ENCODE assay signal across 14 mouse cellular contexts in genomic region chrX:107329849-107330248, GRCm38 (mm10).
A peak's percentile ranks its signal among the peaks of the same experiment; 100 is the strongest.
DNase-seq lines count a peak whose midpoint lies in the region; ATAC-seq lines count a peak whose summit lies in the region.
"Had no signal": no experiment of that assay in that cellular context is flagged by ENCODE, and none has a peak within 500 bp of the region (broad histone marks: within the 10 kb centered on the region; RNA-seq: fewer than 3 reads in every experiment).

No protein-coding gene starts in this region.

- no peak overlapping the region for H3K9ac ChIP-seq in hindbrain, embryonic 14.5 days
- H3K9ac ChIP-seq in kidney, embryonic 15.5 days, result no peak overlapping the region
- H3K9ac ChIP-seq: forebrain, embryonic 13.5 days; hindbrain, embryonic 15.5 days; midbrain, embryonic 12.5 days; neural tube, embryonic 12.5 days had no signal

- H3K4me1 ChIP-seq in hindbrain, embryonic 14.5 days (replicated peaks; ENCODE audit: control insufficient read depth, insufficient read depth, low read length), result no peaks in the 10 kb centered on the region
- H3K4me1 ChIP-seq in kidney, embryonic 15.5 days, result no peaks in the 10 kb centered on the region
- H3K4me1 ChIP-seq: forebrain, embryonic 13.5 days; hindbrain, embryonic 15.5 days; midbrain, embryonic 12.5 days; neural tube, embryonic 12.5 days had no signal

- DNase-seq in layer of hippocampus, adult 11-12 months (ENCODE audit: low spot score), result peak; percentile 2
- no peak for DNase-seq in layer of hippocampus, postnatal 36 days
- DNase-seq in B cell, adult 2 months, result peak; percentile 29 to 39
- DNase-seq in NIH3T3 (ENCODE audit: low read depth), result peak; percentile 1
- no peak for DNase-seq in hindbrain, embryonic 14.5 days (ENCODE audit: low spot score)
- DNase-seq: kidney, postnatal 4 days had no signal

- no peak overlapping the region for H3K27ac ChIP-seq in hindbrain, embryonic 14.5 days
- no peak overlapping the region for H3K27ac ChIP-seq in kidney, embryonic 15.5 days
- H3K27ac ChIP-seq: forebrain, embryonic 13.5 days; hindbrain, embryonic 15.5 days; midbrain, embryonic 12.5 days; neural tube, embryonic 12.5 days had no signal

- peak; percentile 53 to 69; a peak in 3 of 4 replicates for ATAC-seq in hematopoietic stem cell, adult 5-6 weeks (replicated peaks in 1 of 2; ENCODE audit: insufficient read depth in 1 of 2, low FRiP score in 2 of 2, low TSS enrichment in 1 of 2, low read depth in 1 of 2, poor library complexity in 2 of 2, severe bottlenecking in 2 of 2)
- no peak for ATAC-seq in hindbrain, embryonic 14.5 days (ENCODE audit: low FRiP score)
- no peak for ATAC-seq in erythroblast, adult 5-6 weeks (replicated peaks; ENCODE audit: low FRiP score, poor library complexity, severe bottlenecking)
- ATAC-seq in kidney, embryonic 15.5 days (replicated peaks; ENCODE audit: low FRiP score), result no peak
- ATAC-seq: forebrain, embryonic 13.5 days had no signal

- no peak overlapping the region for H3K4me3 ChIP-seq in hindbrain, embryonic 14.5 days (replicated peaks; ENCODE audit: low read length)
- H3K4me3 ChIP-seq in kidney, embryonic 15.5 days (replicated peaks), result no peak overlapping the region
- H3K4me3 ChIP-seq: forebrain, embryonic 13.5 days; hindbrain, embryonic 15.5 days; midbrain, embryonic 12.5 days; neural tube, embryonic 12.5 days had no signal

- no peaks in the 10 kb centered on the region for H3K36me3 ChIP-seq in hindbrain, embryonic 14.5 days (replicated peaks; ENCODE audit: control insufficient read depth, insufficient read depth)
- no peaks in the 10 kb centered on the region for H3K36me3 ChIP-seq in kidney, embryonic 15.5 days
- H3K36me3 ChIP-seq: G1E; hindbrain, embryonic 15.5 days; midbrain, embryonic 12.5 days; neural tube, embryonic 12.5 days had no signal

- 87% methylated on average over 3 of the region's 3 CpGs for WGBS in hindbrain, embryonic 14.5 days
- WGBS in kidney, embryonic 15.5 days, result 78% methylated on average over 3 of the region's 3 CpGs

- H3K9me3 ChIP-seq in hindbrain, embryonic 14.5 days (ENCODE audit: control insufficient read depth, low read length), result no peaks in the 10 kb centered on the region
- no peaks in the 10 kb centered on the region for H3K9me3 ChIP-seq in kidney, embryonic 15.5 days (replicated peaks)
- H3K9me3 ChIP-seq: forebrain, embryonic 13.5 days; G1E; hindbrain, embryonic 15.5 days; midbrain, embryonic 12.5 days; neural tube, embryonic 12.5 days had no signal

- no peaks in the 10 kb centered on the region for H3K27me3 ChIP-seq in hindbrain, embryonic 14.5 days (ENCODE audit: control insufficient read depth, insufficient read depth, low read length)
- H3K27me3 ChIP-seq in kidney, embryonic 15.5 days, result no peaks in the 10 kb centered on the region
- H3K27me3 ChIP-seq: forebrain, embryonic 13.5 days; hindbrain, embryonic 15.5 days; midbrain, embryonic 12.5 days; neural tube, embryonic 12.5 days had no signal

- no peak overlapping the region for H3K4me2 ChIP-seq in hindbrain, embryonic 14.5 days (replicated peaks)
- no peak overlapping the region for H3K4me2 ChIP-seq in kidney, embryonic 15.5 days
- H3K4me2 ChIP-seq: forebrain, embryonic 13.5 days; hindbrain, embryonic 15.5 days; midbrain, embryonic 12.5 days; neural tube, embryonic 12.5 days had no signal

Comparison
In these comparisons a context has a peak if more than half of its experiments do, and no peak if none do; other contexts are left out.
1. DNase-seq: peak in layer of hippocampus, adult 11-12 months (single experiment), B cell, adult 2 months (2 of 2) and NIH3T3 (single experiment); none in layer of hippocampus, postnatal 36 days (0 of 2) and hindbrain, embryonic 14.5 days (single experiment).
2. ATAC-seq: peak in hematopoietic stem cell, adult 5-6 weeks (2 of 2); none in hindbrain, embryonic 14.5 days (single experiment), erythroblast, adult 5-6 weeks (single experiment) and kidney, embryonic 15.5 days (single experiment).